Mouse (Mus musculus) lung, embryonic 14.5 days (tissue): ENCODE measurements around the gene Bag3. TPM values are rescaled to one million over a fixed set of nuclear protein-coding genes. Genes with fewer than 3 reads are reported as not detected.

Experiments used
- ATAC-seq: fragments of 200-750 bp; cut with Nextera tagmentation; 2 replicates; pipeline ENCODE4 v1.8.0; 2017; ENCODE audit warnings: mild to moderate bottlenecking, moderate TSS enrichment, moderate library complexity; ENCODE audit not compliant: insufficient read depth
- DNase-seq: peaks from one replicate; pipeline ENCODE4 v3.0.0-alpha.2; 2015
- H3K27ac ChIP-seq: fragments of 300-500 bp; sonication (generic); 2 replicates; pipeline ENCODE4 v1.5.1; 2014; ENCODE audit warnings: low read depth, mild to moderate bottlenecking, moderate library complexity
- H3K27me3 ChIP-seq: fragments of 300-500 bp; sonication (generic); 2 replicates; pipeline ENCODE4 v1.6.1; 2014; ENCODE audit warnings: low read length, control low read depth; ENCODE audit not compliant: insufficient read depth
- H3K36me3 ChIP-seq: fragments of 300-500 bp; sonication (generic); 2 replicates; pipeline ENCODE4 v1.6.1; 2014; ENCODE audit warnings: control low read depth; ENCODE audit not compliant: insufficient read depth
- H3K4me1 ChIP-seq: fragments of 300-500 bp; sonication (generic); 2 replicates; pipeline ENCODE4 v1.6.1; 2014; ENCODE audit warnings: antibody characterized with exemption, control low read depth; ENCODE audit not compliant: insufficient read depth
- H3K4me2 ChIP-seq: fragments of 300-500 bp; sonication (generic); 2 replicates; pipeline ENCODE4 v1.6.1; 2014; ENCODE audit warnings: mild to moderate bottlenecking
- H3K4me3 ChIP-seq: fragments of 300-500 bp; sonication (generic); 2 replicates; pipeline ENCODE4 v1.5.1; 2014; ENCODE audit warnings: low read depth, low read length
- H3K9ac ChIP-seq: fragments of 300-500 bp; sonication (generic); 2 replicates; pipeline ENCODE4 v1.6.1; 2014
- H3K9me3 ChIP-seq: fragments of 300-500 bp; sonication (generic); 2 replicates; pipeline ENCODE4 v1.6.1; 2016; ENCODE audit warnings: low read depth, low read length, control low read depth
- CTCF ChIP-seq: IDR thresholded peaks from 2 replicates; pipeline ENCODE4 v1.5.1; 2016; ENCODE audit warnings: antibody characterized with exemption, low read depth
- WGBS: fragments of 180-500 bp; shearing (Covaris S2); extraction: QIAGEN DNeasy Blood & Tissue Kit; methylation state at CpG from one replicate; pipeline ENCODE4 v1.1.7; 2014; 5-methylcytosine and 5-hydroxymethylcytosine counted together
- polyA plus RNA-seq: library from polyadenylated mRNA; unstranded; fragments of >200 nt; fragmentation: Nextera tagmentation; extraction: Ambion mirVana; gene quantifications from 2 replicates; pipeline ENCODE4 v1.2.1, GENCODE M21; 2014

The Bag3 gene
- polyA plus RNA-seq, 1 experiment from 2014 or later: 20.9 TPM

DNA sequence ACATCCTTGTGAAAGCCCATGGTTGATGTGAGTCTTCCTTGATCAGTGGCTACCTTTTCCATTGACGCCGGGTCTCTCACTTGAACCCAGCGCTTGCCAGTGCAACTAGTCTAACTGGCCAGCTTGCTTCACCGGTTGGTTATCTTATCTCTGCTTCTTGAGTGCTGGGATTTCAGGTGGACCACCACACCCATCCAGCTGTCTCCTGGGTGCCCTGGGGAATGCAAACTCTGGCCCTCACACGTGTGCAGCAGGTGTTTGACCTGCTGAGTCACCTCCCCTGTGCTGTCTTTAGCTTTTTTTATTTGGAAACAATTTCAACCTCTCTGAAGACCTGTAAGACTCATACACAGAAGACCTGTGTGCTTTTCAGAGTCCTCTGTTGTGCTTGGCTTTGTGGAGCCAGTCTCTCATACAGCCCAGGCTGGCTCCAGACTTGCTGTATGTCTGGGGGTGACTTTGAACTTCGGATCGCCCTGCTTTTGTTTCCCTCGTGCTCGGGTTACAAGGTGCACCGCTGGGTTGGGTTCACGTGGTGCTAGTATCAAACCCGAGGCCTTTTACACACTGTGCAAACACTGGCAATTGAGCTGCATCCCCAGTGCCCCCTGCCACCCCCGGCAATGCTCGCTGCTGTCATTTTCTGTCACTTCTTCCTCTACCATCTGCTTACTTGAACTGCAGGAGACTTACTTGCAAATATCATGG, 19.9 kb downstream of the Bag3 start:
- WGBS: 61% methylated on average over 14 of the region's 14 CpGs
- DNase-seq (no peak), ATAC-seq (no peak)
- Histone ChIP-seq H3K9me3 (no peaks in the 10 kb centered on the region), H3K9ac (no peak overlapping the region), H3K4me1 (0 out of 2 replicates have a peak, but pooled peaks cover 2% of the 10 kb centered on the region), H3K27me3 (no peaks in the 10 kb centered on the region), H3K36me3 (peaks cover 79% of the 10 kb centered on the region), H3K27ac (no peak overlapping the region), H3K4me2 (no peak overlapping the region), H3K4me3 (no peak overlapping the region)
- TF ChIP-seq CTCF: no peak

DNA sequence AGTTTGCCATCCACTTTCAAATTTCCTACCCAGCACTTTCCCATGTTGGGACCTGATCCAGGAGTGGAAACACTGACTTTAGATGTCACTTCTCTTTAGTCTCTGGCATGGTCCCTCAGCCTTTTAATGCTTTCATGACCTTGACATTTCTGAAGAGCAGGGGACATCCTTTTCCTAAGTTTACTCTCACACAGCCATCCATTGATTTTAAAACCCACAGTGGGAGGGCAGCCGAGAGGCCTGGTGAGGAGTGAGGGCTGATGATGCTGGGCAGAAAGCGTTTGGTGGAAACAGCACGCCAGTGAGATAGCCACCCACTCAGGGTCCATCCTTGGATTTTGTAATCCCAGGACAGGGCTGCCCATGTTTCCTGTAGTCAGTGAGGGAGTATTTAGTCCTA, 20.5 kb downstream of the Bag3 start:
- Histone ChIP-seq H3K4me3 (no peak overlapping the region), H3K9ac (no peak overlapping the region), H3K27me3 (no peaks in the 10 kb centered on the region), H3K9me3 (no peaks in the 10 kb centered on the region), H3K4me1 (peaks cover 6% of the 10 kb centered on the region; the same call in 1 of the 2 replicates), H3K4me2 (no peak overlapping the region), H3K27ac (no peak overlapping the region), H3K36me3 (peaks cover 84% of the 10 kb centered on the region)
- ATAC-seq (no peak), DNase-seq (no peak)
- TF ChIP-seq CTCF: no peak
- WGBS: 93% methylated on average over 3 of the region's 3 CpGs

DNA sequence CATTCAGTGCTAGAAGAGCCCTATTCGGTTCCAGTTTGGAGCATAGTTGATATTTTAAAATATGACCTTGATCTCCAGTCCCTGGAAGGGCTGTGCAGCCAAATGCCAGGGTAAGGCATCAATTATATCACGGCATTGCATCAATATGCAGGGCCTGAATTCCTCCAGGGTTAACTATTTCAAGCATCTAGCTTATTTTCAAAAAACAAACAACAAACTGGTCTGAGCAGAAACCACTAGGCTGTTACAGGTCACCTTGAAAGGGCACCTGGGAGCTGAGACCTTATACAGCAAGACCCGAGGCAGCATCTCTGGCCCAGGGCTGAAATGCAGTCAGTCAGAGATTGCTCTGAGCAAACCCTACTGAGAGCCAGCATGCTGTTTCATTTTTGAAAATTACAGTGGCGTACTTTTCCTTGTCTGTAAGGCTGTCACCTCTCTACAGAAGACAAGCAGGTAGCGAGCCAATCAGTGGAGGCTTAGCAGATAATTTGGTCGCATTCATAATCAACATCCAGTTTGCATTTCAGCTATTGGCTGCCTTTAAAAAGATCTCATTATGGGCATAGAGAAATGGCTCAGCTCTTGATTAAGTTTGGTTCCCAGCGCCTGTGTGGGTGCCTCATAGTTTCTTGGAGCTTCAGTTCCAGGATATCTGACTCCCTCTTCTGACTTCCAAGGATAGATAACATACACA, 21.3 kb downstream of the Bag3 start:
- H3K9me3 ChIP-seq: no peaks in the 10 kb centered on the region
- DNase-seq (no peak), ATAC-seq (no peak)
- H3K27ac ChIP-seq: no peak overlapping the region
- peaks cover 84% of the 10 kb centered on the region for H3K36me3 ChIP-seq
- H3K4me3 ChIP-seq: no peak overlapping the region
- H3K27me3 ChIP-seq: no peaks in the 10 kb centered on the region
- TF ChIP-seq CTCF: no peak
- peaks cover 9% of the 10 kb centered on the region; the same call in 1 of the 2 replicates for H3K4me1 ChIP-seq
- no peak overlapping the region for H3K9ac ChIP-seq
- WGBS: 88% methylated on average over 7 of the region's 7 CpGs
- H3K4me2 ChIP-seq: no peak overlapping the region

DNA sequence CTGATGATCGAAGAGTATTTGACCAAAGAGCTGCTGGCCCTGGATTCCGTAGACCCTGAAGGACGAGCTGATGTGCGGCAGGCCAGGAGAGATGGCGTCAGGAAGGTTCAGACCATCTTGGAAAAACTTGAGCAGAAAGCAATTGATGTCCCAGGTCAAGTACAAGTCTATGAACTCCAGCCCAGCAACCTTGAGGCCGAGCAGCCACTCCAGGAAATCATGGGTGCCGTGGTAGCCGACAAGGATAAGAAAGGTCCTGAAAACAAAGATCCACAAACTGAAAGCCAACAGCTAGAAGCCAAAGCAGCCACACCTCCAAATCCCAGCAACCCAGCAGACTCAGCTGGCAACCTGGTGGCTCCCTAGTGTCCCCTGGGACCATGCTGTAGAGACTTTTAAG, 22.6 kb downstream of the Bag3 start:
- DNase-seq (no peak), ATAC-seq (no peak)
- H3K4me1 ChIP-seq: peaks cover 7% of the 10 kb centered on the region; the same call in 1 of the 2 replicates
- TF ChIP-seq CTCF: no peak
- no peak overlapping the region for H3K27ac ChIP-seq
- no peak overlapping the region for H3K4me3 ChIP-seq
- H3K9ac ChIP-seq: no peak overlapping the region
- 95% methylated on average over 8 of the region's 8 CpGs for WGBS
- H3K4me2 ChIP-seq: no peak overlapping the region
- H3K27me3 ChIP-seq: no peaks in the 10 kb centered on the region
- H3K9me3 ChIP-seq: no peaks in the 10 kb centered on the region
- H3K36me3 ChIP-seq: peaks cover 74% of the 10 kb centered on the region

DNA sequence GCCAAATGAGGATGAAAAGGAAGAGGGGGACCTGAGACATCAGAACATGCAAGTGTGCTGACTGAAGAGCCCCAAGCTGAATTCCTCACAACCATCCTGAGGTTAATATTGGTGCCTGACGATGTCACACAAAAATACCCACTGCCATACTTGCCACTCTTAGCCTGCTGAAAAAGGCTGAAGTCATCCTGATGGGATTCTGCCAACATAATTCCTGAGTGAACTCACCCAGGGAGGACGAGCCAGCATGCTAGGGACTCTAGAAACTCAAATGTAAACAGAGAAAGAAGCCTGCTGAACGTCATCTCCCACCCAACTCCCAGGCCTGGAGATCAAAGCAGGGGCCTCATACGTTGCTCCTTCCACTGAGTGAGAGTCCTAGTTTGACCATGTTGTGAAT, 25.7 kb downstream of the Bag3 start:
- TF ChIP-seq CTCF: no peak
- DNase-seq (peak; percentile 73), ATAC-seq (0 out of 2 replicates have a peak, but pooled peaks have one; percentile 47)
- Histone ChIP-seq H3K27me3 (no peaks in the 10 kb centered on the region), H3K36me3 (peaks cover 44% of the 10 kb centered on the region), H3K27ac (no peak overlapping the region; the same call in 1 of the 2 replicates), H3K9ac (no peak overlapping the region), H3K4me2 (no peak overlapping the region), H3K9me3 (no peaks in the 10 kb centered on the region), H3K4me1 (peaks cover 7% of the 10 kb centered on the region; the same call in 1 of the 2 replicates), H3K4me3 (no peak overlapping the region)
- 18% methylated on average over 4 of the region's 4 CpGs for WGBS

DNA sequence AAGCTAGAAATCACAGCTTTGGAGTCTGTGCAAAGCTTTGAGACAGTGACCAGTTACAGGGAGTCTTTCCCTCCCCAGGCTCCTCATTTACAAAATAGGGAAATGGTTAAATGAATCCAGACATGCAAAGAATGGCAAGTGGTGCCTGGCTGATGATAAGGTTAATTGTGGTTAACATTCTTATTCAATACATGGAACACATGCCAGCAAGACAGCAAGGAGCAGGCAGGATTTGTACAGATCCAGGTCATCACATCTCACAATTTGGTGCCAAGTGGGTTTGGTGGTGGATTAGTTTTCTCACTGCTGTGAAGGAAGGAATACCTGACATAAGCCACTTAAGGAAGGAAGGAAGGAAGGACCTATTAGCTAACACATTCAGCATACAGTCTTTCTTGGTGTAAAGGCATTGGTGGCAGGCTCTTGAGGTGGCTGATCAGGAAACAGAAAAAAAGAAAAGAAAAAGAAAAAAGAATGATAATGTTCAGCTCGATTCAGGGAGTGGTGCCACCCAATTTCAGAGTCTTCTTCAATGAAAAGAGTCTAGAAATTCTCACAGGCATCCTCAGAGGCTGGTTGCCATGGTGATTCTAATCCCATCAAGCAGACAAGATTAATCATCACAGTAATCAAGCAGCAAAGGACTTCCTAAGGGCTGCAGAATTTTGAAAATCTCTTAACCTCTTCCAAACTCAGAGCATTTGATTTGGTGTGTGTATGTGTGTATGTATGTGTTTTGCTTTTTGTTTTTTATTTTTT, 27.1 kb downstream of the Bag3 start:
- no peak for TF ChIP-seq CTCF
- DNase-seq (no peak), ATAC-seq (no peak)
- H3K27me3 ChIP-seq: no peaks in the 10 kb centered on the region
- no peak overlapping the region for H3K27ac ChIP-seq
- H3K9me3 ChIP-seq: no peaks in the 10 kb centered on the region
- no peak overlapping the region for H3K9ac ChIP-seq
- peaks cover 32% of the 10 kb centered on the region for H3K36me3 ChIP-seq
- no peak overlapping the region for H3K4me2 ChIP-seq
- H3K4me3 ChIP-seq: no peak overlapping the region
- H3K4me1 ChIP-seq: peaks cover 7% of the 10 kb centered on the region; the same call in 1 of the 2 replicates
- WGBS: 23% methylated on average over 1 of the region's 1 CpGs

DNA sequence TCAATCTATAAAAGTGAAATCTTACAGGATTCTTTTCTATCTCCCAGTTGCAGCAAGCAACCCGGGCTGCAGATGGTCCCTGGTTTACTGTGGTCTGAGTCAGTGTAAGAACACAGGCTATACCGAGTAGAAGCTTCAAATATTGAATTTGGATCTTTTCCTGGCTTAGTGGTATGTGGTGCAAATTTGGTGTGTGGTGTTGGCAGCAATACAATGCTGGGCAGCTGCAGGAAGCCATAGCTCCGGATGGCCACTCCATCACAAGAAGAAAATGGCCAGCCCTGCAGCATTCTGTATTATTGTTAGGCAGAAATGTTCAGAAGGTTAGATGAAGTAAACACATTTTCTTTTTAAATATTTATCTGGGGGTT, 27.7 kb downstream of the Bag3 start:
- no peak overlapping the region for H3K27ac ChIP-seq
- peaks cover 27% of the 10 kb centered on the region for H3K36me3 ChIP-seq
- WGBS: 40% methylated on average over 3 of the region's 3 CpGs
- H3K4me3 ChIP-seq: no peak overlapping the region
- no peak overlapping the region for H3K9ac ChIP-seq
- ATAC-seq (no peak), DNase-seq (no peak)
- H3K4me1 ChIP-seq: peaks cover 7% of the 10 kb centered on the region; the same call in 1 of the 2 replicates
- H3K27me3 ChIP-seq: no peaks in the 10 kb centered on the region
- no peaks in the 10 kb centered on the region for H3K9me3 ChIP-seq
- no peak overlapping the region for H3K4me2 ChIP-seq
- no peak for TF ChIP-seq CTCF
